Mouse (Mus musculus): ENCODE results near the gene Sdc3.

The Sdc3 gene

DNA sequence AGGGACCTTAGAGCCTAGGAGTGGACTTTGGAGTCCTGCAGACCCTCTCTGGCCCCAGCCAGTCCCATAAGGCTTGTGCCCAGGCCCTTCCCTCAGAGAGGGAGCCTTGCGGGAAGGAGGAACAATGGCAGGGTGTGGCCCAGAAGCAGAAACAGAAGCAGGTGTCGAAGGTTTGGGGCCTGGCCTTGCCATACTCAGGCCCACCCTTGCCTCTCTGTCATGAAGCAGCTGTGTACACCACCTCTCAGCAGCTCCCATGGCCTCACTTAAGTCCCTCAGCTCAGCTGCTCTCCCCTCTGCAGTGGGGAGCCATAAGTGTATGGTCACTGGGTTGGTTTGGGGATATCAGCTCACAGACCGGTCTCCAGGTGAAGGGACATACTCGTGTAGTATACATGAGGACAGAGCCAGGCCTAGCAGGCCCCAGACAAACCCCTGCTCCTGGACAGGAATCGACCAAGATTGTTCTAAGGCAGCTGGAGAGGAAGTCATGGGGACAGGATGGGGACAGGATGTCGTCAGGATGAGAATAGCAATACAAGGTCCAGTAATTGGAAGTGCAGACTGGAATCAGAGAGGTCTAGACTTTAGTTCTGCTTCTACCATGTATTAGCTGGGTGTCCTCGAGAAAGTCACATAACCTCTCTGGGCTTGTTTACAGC lies 28.4 kb downstream of the Sdc3 start:
- DNase-seq (ENCODE audit: low read depth, low spot score), result no peak

DNA sequence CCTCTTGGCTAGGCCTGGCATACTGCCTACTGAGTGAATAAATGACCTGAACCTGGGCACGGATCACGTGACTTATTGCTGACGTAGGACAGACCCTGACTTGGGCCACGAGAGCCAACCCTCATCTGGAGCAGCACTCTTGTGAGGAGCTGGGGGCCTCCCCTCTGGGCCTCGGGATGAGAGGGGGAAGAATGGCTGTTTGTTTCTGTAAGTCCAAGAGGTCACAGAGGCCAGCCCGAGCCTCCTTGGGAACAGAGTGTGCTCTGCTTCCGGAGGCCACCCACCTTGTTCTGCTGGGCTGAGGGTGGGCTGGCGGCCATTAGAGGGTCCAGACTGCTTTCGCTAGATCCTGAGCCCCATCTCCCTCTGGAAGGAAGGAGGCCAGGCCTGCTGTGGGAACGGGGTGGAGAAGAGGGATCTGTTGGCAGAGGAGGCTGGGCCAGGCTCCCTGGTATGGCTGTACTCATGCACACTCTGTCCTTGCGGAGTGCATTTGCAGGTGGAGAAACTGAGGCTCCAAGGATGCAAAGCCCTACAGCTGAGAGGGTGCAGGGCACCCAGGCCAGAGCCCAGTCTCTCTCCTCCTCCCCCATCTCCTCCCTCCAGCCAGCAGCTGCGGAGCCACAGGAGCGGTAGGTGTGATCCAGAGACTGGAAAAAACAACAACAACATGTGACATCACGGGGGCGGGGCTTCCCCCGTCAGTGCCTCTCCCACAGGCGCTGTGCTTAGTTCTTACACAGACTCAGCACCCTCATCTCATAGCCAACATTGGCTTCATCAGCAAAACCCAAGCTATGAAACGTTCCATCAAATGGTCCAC lies 36.7 kb downstream of the Sdc3 start:
- DNase-seq (ENCODE audit: low read depth, low spot score), result peak; percentile 34

DNA sequence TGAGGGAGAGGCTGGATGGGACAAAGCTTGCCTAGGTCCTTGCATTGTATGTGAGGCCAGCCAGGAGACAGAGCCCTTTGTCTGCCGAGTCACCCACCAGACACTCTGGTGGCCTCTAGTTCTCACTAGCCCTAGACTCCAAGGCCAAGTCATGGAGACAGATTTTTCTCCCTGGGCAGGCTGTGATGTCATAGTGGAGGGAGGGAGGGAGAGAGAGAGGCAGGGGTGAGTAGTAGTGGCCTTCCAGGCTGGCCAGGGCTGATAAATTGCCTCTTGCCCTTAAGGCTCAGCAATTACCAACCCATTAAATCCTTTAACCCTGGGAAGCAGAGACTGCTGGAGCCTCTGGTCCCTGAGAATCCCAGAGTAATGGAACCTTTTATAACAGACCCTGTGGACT lies 41.8 kb downstream of the Sdc3 start:
- no peak for DNase-seq (ENCODE audit: low read depth, low spot score)

DNA sequence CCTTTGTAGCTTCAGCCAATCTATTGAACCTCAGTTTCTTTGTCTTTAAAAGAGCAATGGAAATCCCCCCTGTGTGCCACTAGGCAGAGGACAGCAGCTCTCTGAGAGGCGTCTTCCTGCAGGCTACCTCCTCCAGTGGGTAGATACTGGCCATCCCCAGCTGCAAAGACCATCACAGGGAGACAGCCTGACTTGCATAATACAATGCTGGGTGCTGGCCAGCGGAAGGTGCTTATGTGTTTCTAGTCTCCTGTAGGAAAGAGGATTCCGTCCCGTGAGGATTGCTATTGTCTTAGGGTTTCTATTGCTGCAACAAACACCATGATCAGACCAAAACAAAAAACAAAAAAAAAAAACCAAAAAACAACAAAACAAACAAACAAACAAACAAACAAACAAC lies 43.2 kb downstream of the Sdc3 start:
- no peak for DNase-seq (ENCODE audit: low read depth, low spot score)

DNA sequence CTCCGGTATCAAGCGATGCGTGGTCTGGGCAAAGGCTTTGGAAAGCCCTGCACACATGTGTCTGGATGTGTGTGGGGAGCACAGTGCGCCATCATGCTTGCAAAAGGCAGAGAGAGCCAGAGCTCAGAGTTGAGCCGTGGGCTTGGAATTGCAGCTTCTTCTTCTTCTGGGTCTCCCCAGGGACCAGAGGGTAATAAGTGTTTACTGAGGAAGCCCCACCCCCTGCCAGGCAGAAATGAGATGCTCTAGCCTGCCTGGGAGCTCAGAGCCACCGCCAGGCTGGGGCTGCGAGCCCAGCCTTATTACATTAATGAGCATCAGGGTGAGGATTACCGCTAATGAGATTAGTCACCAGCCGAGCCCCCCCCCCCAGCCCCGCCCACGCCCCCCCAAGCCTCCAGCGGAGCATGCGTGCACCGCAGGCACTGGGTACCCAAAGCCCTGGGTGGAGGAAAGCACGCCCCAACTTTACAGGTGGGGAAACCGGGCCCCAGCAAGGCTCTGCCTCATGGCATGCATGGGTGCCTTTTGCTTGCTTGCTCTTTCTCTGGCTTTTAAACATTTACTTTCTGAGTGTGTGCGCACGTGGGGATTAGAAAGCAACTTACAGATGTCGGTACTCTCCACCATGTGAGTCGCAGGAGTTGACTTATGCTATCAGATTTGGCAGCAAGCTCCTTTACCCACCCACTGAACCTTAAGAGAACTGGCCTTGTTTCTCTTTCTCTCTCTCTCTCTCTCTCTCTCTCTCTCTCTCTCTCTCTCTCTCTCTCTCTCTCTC lies 44.1 kb downstream of the Sdc3 start:
- DNase-seq (ENCODE audit: low read depth, low spot score), result no peak

DNA sequence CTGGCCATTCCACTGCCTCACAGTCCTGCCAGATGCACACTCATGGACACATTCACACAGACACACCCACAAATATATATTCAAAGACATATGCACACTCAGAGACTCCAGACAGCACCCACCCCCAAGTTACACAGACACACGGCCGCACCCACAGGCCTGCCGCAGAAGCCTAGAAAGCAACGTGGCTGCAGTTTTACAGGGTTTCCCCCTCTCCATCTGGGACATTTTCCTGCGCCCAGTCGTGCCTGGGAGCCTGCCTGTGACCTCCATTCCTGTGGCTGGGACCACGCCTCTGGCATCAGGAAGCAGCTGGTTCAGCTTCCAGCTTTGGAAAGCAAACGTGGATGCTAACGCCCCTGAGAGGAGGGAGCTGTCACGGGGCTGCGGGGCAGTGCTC lies 46.2 kb downstream of the Sdc3 start:
- no peak for DNase-seq (ENCODE audit: low read depth, low spot score)

DNA sequence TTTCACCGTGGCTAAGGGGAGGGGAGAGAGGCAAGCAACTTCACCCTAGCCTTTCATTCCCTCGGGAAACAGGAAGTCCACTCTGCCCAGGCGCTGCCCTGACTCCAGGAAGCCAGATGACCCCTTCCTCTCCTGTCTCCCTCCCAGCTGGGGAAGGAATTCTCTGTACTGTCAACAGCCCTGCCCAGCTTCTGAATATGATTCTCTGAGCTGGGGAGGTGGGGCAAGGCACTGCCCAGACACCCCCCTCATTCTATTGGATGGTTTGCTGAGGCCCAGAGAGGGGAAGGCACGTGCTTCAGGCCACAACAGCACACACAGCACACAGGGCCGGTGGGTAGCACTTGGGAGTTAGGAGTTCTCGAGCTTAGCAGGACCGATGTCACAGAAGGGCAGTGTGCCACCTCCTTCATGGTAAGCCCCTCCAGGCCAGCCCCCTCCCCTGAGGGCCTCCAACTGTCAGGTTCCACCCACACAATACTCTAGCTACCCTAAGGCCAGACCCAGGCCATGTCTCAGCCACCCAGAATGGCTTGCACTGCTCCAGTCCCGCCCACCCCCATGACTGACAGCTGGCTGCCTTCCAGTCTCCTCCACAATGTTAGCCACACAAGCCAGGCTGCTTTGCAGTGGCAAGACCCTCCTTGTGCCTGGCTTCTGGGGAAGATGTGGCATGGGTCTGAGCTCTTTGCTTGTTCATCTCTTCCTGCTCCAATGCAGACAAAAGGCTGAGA lies 48.9 kb downstream of the Sdc3 start:
- no peak for DNase-seq (ENCODE audit: low read depth, low spot score)

DNA sequence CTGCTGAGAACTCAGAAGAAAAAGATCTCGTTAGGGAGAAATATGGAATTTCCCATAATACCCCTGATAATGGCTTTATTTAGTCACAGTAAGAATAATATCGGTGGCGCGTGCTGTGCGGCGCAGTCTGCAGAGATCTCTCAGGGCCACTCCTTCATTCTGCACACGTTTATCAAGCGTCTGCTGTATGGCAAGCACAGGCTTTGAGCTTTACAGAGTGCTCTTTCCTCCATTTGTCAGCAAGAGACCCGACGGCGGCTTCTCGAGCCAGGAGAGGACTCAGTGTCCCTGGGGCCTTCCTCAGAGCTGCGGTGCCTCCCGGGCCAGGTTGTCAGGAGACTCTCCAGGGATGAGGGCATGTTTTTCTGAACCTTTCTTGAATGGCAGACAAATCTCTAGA lies 56.5 kb downstream of the Sdc3 start:
- no peak for DNase-seq (ENCODE audit: low read depth, low spot score)

DNA sequence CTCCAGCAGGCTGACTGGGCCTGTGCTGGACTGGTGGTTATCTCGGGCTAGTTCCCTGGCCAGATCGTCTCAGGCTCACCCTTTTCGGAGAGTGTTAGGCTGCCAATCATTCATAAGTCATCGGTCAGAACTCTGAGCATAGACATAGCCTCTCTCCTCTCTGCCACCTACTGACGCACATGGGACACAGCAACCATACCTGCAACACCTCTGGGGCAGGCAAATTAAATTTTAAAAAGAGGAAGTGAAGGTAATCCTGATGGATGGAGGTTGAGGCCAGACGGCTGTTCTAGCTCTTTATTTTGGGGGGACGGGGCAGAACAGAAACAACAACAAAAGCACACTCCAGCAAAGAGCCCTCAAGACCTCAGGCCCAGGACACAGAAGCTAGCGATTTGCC lies 65.3 kb downstream of the Sdc3 start:
- DNase-seq (ENCODE audit: low read depth, low spot score), result no peak

DNA sequence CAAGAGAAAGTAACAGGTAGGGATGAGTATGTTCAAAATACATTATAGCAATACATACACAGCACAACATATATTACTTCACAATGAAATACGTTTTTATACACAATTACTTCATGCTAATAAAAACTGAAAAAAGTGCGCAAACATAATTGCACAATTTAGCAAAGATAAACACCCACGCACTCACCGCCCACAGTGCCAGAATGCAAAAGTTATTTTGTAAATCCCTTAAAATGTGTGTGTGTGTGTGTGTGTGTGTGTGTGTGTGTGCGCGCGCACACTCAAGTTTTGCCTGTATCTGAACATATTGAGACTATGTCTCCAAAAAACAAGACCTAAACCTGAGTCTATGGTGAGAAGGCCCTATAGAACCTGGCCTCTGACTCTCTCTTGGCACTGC lies 66.5 kb downstream of the Sdc3 start:
- no peak for DNase-seq (ENCODE audit: low read depth, low spot score)

DNA sequence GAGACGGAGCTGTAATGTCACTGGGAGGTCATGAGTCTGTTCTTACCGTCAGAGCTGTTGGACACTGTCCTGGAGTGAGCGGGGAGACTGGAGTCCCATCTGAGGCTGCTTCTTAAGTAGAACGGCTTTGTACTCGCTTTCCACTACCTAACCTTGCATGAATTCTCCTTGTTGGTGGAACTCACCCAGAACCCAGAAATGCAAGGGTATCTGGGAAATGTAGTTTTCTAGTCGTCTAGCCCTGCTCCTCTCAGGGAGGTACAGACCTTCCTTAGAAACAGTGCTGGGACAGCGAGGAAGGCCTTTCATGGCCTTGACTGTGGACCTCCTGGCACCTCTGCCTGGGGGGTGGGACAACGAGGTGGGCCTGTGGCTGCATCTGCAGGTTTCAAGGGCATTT lies 67.1 kb downstream of the Sdc3 start:
- DNase-seq (ENCODE audit: low read depth, low spot score), result no peak

DNA sequence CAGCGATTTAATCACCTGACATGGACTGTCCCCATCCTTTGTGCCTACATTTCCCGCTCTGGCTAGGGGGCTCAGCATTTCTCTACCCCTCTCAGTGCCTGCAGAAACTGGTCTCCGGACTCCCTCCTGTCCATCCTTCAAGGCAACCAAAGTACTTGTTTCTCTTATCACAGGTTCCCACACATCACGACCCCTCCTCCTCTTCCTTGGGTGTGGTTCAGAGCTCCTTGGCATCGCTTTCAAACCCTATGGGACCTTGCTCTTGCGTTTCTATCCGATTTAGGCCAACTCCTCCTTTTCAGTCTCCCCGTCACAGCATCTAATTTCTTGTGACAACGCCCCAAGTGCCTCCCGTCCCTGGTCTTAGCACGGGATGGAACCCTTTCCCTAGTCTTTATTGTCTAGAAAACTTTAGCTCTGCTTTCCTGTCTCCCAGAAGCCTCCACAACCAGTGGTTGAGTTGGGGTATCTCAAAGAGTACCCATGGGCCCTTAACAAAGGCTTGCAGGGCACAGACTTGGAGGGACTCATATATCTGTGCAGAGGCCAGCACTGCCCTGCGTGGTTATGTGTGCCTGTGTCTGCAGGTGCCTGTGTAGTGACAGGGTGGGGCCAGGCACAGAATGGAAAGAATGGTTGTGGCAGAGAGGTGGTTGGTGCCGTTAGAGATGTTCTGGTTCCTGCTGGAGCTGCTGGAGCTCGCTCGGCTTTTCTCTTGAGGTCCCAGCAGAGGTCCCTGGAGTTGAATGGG lies 68.7 kb downstream of the Sdc3 start:
- no peak for DNase-seq (ENCODE audit: low read depth, low spot score)

DNA sequence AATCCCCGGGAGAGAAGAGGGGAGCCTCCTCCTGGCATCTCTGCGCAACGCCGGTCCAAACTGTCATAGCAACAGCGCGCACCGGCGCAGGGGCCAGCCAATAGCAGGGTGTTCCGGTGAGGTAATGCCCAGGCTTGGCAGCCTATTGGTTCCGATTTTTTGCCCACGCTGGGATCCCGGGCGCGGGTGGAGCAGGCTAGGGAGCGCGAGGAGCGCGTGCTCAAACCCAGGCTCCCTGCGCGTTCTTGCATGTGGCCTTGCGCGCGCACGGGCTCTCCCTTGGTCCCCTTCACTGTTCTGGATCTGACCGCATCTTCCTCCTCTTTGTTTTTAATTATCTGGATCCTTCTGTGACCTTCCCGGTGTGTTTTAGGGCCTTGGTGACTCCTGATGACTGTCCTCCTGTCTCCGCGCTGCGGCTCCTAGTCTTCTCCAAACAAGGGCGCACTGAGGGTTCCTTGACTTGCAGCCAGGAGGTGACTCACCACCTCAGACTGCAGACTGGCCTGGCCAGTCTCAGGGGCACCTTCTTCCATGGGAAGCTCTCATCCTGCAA lies 69.4 kb downstream of the Sdc3 start:
- DNase-seq (ENCODE audit: low read depth, low spot score), result no peak

DNA sequence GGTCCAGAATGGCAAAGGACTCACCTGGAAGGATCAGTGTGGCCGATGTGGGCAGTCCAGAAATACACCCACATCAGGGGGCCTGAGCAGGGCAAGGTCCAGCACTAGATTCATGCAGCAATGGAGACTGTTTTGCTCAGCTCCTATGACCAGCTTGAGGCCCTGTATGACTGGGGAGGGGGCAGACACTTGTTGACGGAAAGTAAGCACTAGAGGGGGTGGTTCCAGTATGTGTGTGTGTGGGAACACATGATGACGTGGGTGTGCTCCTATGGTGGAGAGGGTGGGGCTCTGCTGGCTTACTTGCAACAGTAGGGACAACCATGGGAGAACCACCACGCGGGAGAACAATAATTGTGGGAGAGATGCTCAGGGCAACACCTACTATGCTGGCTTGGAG lies 70.2 kb downstream of the Sdc3 start:
- no peak for DNase-seq (ENCODE audit: low read depth, low spot score)

DNA sequence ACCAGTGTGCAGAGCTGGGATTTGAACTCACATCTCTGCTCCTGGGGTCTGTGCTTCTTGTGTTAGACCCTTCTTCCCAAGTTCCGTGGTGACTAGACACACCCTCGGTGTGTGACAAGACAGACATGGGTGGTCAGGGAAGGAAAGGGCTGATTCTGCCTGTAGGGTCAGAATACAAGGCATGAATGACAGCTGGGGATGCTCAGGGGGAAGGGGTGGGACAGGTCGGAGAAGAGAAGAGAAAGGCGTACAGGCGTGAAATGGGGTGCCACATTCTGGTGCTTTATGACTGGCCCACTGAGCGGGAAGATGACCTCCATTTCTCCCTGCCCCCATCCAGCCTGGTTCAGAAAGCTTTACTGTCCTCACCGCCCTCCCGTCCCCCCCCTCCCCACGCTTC lies 73.1 kb downstream of the Sdc3 start:
- DNase-seq (ENCODE audit: low read depth, low spot score), result no peak

DNA sequence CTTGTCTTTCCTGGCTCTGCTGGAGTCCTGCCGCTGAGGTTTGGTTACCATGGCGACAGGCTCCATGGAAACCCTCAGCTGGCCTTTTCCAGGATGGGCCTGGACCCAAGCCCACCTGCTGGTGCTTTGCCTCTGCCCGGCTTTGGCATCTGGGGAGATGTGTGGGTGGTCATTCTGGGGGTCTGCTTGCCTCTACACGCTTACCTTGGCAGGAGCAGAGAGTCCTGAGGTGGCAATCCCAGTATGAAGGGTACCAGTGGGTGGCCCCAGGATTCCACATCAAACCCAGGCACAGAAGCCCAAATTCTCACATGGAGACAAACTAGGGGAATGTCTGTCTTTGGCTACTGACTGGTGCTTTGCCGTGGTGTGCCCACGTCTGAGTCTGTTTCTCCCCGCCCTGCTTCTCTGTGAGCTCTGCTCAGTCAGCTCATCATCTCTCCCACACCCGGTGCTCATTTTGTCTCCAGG lies 73.6 kb downstream of the Sdc3 start:
- DNase-seq (ENCODE audit: low read depth, low spot score), result no peak

DNA sequence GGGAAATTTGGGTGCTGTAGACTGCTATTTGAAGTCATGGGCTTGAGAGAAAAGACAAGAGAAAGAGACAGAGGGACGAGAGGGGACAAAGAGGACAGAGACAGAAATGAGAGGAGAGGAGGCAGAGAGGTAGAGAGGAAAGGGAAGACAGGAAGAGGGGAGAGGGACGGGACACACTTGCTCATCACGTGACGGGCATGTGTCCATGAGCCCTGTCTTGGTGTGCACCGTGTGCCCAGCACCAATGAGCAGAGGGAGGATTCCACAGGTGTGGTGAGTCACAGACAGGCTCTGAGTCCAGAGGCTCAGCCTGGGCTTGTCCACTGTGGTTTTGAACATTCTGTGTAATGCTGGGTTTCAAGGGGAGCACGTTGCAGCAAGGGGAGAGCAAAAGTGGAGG lies 75.6 kb downstream of the Sdc3 start:
- no peak for DNase-seq (ENCODE audit: low read depth, low spot score)

DNA sequence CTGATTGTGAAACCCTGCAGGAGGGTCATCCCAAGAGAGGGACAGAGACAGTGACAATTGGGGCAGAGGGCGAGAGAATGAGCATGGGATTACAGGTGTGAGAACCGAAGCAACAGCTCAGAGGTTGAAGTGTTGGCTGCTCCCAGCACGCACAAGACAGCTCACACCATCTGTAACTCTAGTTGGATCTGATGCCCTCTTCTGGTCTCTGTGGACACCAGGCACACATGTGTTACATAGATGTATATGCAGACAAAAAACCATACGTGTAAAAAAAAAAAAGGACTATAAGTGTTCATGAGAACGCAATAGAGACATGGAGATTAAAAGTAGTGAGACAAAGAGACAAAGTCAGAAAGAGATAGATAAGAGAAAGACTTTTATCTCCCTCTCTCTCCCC lies 76.5 kb downstream of the Sdc3 start:
- no peak for DNase-seq (ENCODE audit: low read depth, low spot score)

DNA sequence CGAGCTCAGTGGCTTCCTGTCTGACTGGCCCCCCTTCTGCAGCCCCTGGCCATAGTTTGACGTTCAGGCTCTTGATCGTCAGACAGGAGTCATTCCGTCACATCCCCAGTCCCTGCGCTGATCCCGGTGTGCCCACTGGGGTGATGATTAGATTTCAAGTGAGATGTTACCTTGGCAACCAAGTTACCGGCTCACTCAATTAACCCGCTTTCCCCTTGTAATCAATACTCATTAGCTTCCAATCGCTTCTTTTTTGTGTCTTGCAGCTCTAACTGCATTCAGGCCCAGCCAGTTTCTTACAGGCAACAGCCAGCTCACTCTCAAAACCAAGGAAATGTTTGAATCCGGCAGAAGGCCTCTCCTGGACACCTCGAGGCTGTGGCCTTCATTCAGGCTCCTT lies 80.1 kb downstream of the Sdc3 start:
- DNase-seq (ENCODE audit: low read depth, low spot score), result no peak

DNA sequence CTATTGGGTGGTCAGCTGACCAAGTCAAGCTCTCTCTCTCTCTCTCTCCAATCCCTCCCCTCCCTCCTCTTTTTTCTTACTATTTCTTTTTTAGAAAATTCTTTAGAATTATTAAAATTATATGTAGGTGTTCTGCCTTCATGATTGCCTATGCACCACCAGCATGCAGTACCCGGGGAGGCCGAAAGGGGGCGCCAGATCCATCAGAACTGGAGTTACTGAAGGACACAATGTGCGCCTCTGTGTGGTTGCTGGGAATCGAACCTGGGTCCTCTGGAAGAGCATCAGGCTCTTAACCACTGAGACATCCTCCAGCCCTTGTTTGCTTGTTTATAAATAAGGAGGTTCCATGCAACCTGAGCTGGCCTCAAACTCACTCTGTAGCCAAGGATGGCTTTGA lies 81.1 kb downstream of the Sdc3 start:
- DNase-seq (ENCODE audit: low read depth, low spot score), result no peak

DNA sequence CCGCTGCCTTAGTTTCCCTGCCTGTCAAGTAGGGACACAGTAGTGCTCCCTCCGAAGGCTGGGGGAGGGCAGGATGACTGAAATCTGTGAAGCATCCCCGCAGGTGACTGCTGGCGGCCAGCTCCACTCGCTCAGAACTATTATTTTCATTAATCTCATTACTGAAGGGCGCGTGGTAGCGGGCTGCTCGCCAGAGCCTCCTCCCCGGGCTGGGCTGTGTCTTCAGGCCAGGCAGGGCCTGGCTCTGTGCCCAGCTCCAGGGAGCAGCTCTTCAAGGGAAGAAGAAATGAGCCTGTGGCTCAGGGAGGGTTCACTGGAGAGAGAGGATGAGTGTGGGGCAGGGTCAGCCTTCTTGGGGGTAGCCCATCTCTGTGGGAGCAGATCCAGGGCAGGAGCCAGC lies 82.3 kb downstream of the Sdc3 start:
- DNase-seq (ENCODE audit: low read depth, low spot score), result peak; percentile 41

Data from skeletal muscle tissue, adult 2 months (tissue).